Mouse (Mus musculus): ENCODE results near the gene Hoxc10. TPM values are rescaled to one million over a fixed set of nuclear protein-coding genes. Genes with fewer than 3 reads are reported as not detected.

The Hoxc10 gene
- polyA plus RNA-seq, 1 experiment from 2014 or later, result not detected

DNA sequence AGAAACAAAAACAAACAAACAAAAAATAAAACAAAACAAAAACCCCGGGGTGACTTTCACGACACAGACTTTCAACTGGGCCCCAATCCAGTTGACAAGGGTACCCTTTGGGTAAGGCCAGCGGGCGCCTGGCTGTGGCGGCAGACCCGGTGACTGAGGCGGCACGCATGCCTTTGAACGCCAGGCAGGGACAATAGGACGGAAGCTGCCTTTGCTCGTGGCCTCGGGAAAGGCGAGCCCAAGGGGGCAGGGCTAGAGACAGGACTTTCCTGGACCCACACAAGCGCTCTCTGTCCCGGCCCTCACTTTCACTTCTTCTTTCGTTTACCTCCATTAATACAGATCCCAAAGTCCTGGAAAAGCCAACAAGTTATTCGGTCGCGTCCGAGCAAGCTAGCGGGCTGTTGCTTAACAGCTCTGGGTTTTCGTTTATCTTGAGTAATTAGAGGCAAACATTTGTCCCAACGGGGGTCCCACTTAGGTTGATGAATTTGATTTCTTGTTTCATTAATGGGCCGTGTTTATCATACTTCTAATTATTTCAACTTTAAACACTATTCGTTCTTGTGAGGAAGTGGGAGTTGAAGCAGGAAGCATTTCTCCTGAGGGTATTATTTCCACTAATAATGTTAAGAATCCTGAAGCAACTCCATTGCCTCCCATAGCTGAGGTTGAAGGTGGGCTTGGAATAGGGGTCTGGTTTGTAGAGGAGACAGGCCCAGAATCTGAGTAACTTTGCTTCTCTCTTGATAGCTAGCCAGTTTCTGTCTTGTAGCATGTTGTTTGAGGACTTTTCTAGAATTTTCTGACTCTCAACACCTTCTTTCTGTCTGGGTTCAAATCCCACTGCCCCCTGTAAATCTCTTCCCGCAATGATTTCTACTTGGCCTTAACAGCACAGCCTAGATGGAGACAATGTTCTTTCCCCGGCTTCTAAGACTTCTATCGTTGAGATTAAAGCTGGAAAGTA, 2.6 kb upstream of the Hoxc10 start:
- Histone ChIP-seq H3K27ac (replicated peaks) (no peak overlapping the region), H3K4me3 (no peak overlapping the region)

DNA sequence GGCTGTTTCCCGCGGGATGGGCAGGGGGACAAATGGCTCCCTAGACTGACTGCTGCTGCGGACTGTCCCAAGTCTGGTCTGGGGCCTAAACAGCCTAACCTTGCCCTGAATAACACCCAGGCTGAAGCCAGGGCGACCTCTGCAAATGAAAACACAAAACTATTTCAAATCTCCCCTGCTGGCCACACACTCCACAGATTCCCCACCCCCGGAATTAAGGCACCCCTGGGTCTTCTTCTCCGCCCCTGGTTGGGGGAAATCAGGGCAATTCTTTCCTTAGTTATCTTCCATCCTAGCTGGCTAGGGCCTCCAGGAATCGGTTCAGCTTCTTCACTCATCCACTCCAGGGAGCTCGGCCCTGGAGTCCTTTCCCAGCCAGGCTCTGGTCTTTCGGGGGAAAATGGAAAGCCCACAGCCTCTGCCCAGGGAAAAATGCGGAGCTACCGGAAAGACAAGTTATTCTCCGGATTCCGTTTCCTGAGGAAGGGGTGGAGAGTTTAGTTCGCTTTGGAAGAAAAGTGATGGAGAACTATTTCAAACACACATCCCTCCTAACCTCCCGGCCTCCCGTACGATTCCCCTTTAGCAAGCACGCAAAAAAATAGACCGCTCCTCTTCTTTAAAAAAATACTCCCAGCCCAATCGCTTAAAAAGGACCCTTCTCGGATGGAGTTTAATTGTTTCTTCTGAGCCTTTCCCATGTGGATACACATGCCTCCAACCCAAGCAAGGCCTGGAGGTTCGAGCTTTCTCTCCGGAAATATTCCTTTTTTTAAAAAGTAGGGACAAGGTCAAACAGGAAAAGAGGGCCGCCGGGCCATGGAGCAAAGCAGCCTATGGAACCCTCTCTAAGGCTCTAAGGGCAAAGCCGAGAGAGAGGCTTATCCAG, 1.3 kb upstream of the Hoxc10 start:
- 4% methylated on average over 26 of the region's 26 CpGs for WGBS
- Histone ChIP-seq H3K36me3 (no peaks in the 10 kb centered on the region), H3K9ac (no peak overlapping the region), H3K4me3 (no peak overlapping the region), H3K27me3 (peaks cover 95% of the 10 kb centered on the region), H3K9me3 (no peaks in the 10 kb centered on the region), H3K4me1 (replicated peaks) (no peaks in the 10 kb centered on the region), H3K27ac (replicated peaks) (no peak overlapping the region), H3K4me2 (no peak overlapping the region)
- ATAC-seq (ENCODE audit: low FRiP score, low read depth), result no peak

More for the DNA sequence above, 2.6 kb upstream of the Hoxc10 start:
- Histone ChIP-seq H3K27me3 (peaks cover 92% of the 10 kb centered on the region), H3K9ac (no peak overlapping the region), H3K4me1 (replicated peaks) (no peaks in the 10 kb centered on the region), H3K4me2 (no peak overlapping the region), H3K36me3 (no peaks in the 10 kb centered on the region), H3K9me3 (no peaks in the 10 kb centered on the region)
- WGBS, result 2% methylated on average over 28 of the region's 28 CpGs
- ATAC-seq (ENCODE audit: low FRiP score, low read depth), result no peak

DNA sequence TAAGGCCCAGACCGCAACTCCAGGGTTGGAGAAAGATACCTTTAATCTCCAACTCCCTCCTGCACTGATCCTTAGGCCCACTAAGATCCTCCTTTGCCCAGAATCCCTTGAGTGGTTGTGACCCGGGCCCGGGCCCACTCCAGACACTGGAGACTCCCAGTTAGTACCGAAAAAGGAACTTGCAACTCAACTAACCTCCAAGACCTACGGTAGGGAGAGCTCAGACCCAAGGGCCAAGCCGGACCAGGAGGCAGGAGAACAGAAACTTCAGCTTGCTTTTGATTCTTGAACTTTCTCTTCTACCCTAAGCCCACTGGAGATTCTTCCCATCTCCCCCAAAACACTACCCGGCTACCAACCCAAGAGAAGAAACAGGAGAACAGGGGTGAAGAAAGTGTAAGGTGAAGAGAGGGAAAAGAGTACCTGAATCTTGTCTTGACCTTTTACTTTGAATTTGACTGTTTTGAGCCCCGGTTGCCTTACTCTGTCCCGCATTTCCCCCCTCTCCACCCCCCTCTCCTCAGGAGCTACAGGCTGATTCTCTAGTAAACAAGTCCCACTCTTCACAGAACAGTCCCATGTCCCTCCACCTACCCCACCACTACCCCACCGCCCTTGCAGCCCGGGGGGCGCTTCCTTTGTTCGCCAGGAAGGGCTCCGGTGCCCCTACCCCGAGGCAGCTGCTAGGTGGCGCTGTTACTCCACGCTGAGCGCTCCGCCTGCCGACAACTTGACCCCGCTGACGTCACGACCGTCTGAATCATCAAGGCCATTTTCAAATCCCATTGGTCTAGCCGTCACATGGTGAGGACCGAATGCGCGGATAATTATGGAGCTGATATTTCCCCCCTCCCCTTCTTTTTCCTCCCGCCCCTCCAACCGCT, 462 bp upstream of the Hoxc10 start:
- H3K4me3 ChIP-seq, result 0 out of 2 replicates have a peak overlapping the region, but pooled peaks have one; percentile 2
- H3K27me3 ChIP-seq, result peaks cover 96% of the 10 kb centered on the region
- peak overlapping the region; percentile 18; the same call in 1 of the 2 replicates for H3K4me2 ChIP-seq
- ATAC-seq (ENCODE audit: low FRiP score, low read depth), result no peak
- H3K4me1 ChIP-seq (replicated peaks), result no peaks in the 10 kb centered on the region
- H3K36me3 ChIP-seq, result no peaks in the 10 kb centered on the region
- H3K27ac ChIP-seq (replicated peaks), result no peak overlapping the region
- WGBS, result 3% methylated on average over 29 of the region's 30 CpGs
- no peak overlapping the region for H3K9ac ChIP-seq
- H3K9me3 ChIP-seq, result no peaks in the 10 kb centered on the region

DNA sequence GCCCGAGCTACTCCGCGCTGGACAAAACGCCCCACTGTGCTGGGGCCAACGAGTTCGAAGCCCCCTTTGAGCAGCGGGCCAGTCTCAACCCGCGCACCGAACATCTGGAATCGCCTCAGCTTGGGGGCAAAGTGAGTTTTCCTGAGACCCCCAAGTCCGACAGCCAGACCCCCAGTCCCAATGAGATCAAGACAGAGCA, 615 bp downstream of the Hoxc10 start, which contains the start of gene Hoxc5:
Gene Hoxc5 (plus strand): TSS at position 132 of the 199 bp plus-strand sequence.
- H3K4me3 ChIP-seq, result 0 out of 2 replicates have a peak within 1 kb of the TSS, but pooled peaks have one; percentile 2
- peak within 1 kb of the TSS; percentile 18; the same call in 1 of the 2 replicates for H3K4me2 ChIP-seq
- no peak for ATAC-seq (ENCODE audit: low FRiP score, low read depth)
- peaks cover 97% of the 10 kb centered on the region for H3K27me3 ChIP-seq
- WGBS, result 3% methylated on average over 12 of the region's 12 CpGs
- no peak within 1 kb of the TSS for H3K27ac ChIP-seq (replicated peaks)
- no peaks in the 10 kb centered on the region for H3K9me3 ChIP-seq
- no peak within 1 kb of the TSS for H3K9ac ChIP-seq
- H3K4me1 ChIP-seq (replicated peaks), result no peaks in the 10 kb centered on the region
- no peaks in the 10 kb centered on the region for H3K36me3 ChIP-seq

- no peak overlapping the region for H3K4me3 ChIP-seq
- 3% methylated on average over 34 of the region's 34 CpGs for WGBS
Observed at GRCm38 (mm10) chr15:102967511-102968397, 1.2 kb downstream of the Hoxc10 start.

DNA sequence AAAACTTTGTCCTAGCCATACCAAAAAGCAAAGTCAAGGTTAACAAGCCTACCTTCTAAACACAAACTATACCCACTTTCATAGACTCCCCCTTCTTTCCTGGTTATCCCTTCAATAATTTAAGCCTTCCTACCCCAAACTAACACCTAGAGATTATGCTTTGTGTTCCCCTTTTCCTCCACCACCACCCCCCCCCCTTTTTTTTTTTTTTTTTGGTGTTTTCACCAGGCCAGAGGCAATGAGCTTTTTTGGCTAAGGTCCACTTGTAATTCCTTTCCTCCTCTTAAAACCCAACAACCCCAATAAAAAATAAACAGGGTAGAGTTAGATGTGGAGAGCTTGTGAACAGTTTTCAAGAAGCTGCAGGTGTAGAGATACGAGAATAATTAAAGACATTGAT, 2.7 kb downstream of the Hoxc10 start:
- no peak overlapping the region for H3K9ac ChIP-seq
- no peaks in the 10 kb centered on the region for H3K36me3 ChIP-seq
- H3K9me3 ChIP-seq, result no peaks in the 10 kb centered on the region
- no peak overlapping the region for H3K27ac ChIP-seq (replicated peaks)
- H3K4me2 ChIP-seq, result no peak overlapping the region
- no peak for ATAC-seq (ENCODE audit: low FRiP score, low read depth)
- no peak overlapping the region for H3K4me3 ChIP-seq
- no peaks in the 10 kb centered on the region for H3K4me1 ChIP-seq (replicated peaks)
- 28% methylated on average over 1 of the region's 1 CpGs for WGBS
- peaks cover 97% of the 10 kb centered on the region for H3K27me3 ChIP-seq

More at GRCm38 (mm10) chr15:102967511-102968397, 1.2 kb downstream of the Hoxc10 start:
- no peak overlapping the region for H3K27ac ChIP-seq (replicated peaks)
- peaks cover 97% of the 10 kb centered on the region for H3K27me3 ChIP-seq
- ATAC-seq (ENCODE audit: low FRiP score, low read depth), result no peak
- no peak overlapping the region for H3K4me2 ChIP-seq
- no peaks in the 10 kb centered on the region for H3K36me3 ChIP-seq
- no peak overlapping the region for H3K9ac ChIP-seq
- H3K4me1 ChIP-seq (replicated peaks), result no peaks in the 10 kb centered on the region
- H3K9me3 ChIP-seq, result no peaks in the 10 kb centered on the region

GRCm38 (mm10) chr15:102970740-102971139, 4.1 kb downstream of the Hoxc10 start:
- no peaks in the 10 kb centered on the region for H3K4me1 ChIP-seq (replicated peaks)
- no peak overlapping the region for H3K4me2 ChIP-seq
- peaks cover 95% of the 10 kb centered on the region for H3K27me3 ChIP-seq
- ATAC-seq (ENCODE audit: low FRiP score, low read depth), result no peak
- no peaks in the 10 kb centered on the region for H3K36me3 ChIP-seq
- no peak overlapping the region for H3K27ac ChIP-seq (replicated peaks)
- 2% methylated on average over 12 of the region's 12 CpGs for WGBS
- no peaks in the 10 kb centered on the region for H3K9me3 ChIP-seq
- no peak overlapping the region for H3K4me3 ChIP-seq
- no peak overlapping the region for H3K9ac ChIP-seq

DNA sequence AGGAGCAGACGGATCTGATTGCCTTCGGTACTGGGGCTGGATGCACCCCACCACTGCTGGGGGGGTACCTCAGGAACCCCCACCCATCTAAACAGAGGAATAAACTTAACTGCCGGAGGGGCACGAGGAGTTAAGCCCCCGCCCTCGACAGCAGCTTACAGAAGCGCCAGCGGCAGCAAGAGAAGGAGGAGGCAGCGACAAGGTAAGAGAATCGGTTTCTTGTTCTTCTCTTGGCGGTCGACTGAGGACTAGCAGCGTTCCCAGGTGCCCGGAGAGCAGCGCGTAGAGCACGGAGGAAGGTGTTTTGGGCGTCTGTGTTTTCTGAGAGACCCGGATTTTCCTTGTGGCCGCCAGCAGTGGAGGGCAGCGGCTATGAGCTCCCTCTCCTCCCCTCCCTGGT, 5.7 kb downstream of the Hoxc10 start:
- H3K9ac ChIP-seq, result no peak overlapping the region

GRCm38 (mm10) chr15:102972753-102973152, 6.2 kb downstream of the Hoxc10 start:
- peaks cover 88% of the 10 kb centered on the region for H3K27me3 ChIP-seq

More for the DNA sequence above, 5.7 kb downstream of the Hoxc10 start:
- Histone ChIP-seq H3K4me3 (no peak overlapping the region), H3K36me3 (no peaks in the 10 kb centered on the region), H3K4me2 (no peak overlapping the region), H3K27me3 (peaks cover 88% of the 10 kb centered on the region), H3K4me1 (replicated peaks) (no peaks in the 10 kb centered on the region), H3K27ac (replicated peaks) (no peak overlapping the region), H3K9me3 (no peaks in the 10 kb centered on the region)
- ATAC-seq (ENCODE audit: low FRiP score, low read depth), result no peak
- under 1% methylated on average over 21 of the region's 21 CpGs for WGBS

GRCm38 (mm10) chr15:102975034-102975433, 8.4 kb downstream of the Hoxc10 start:
- Histone ChIP-seq H3K9ac (no peak overlapping the region), H3K27me3 (peaks cover 90% of the 10 kb centered on the region), H3K4me2 (no peak overlapping the region), H3K4me1 (replicated peaks) (no peaks in the 10 kb centered on the region), H3K36me3 (no peaks in the 10 kb centered on the region), H3K4me3 (no peak overlapping the region), H3K9me3 (no peaks in the 10 kb centered on the region), H3K27ac (replicated peaks) (no peak overlapping the region)
- 7% methylated on average over 7 of the region's 7 CpGs for WGBS
- ATAC-seq (ENCODE audit: low FRiP score, low read depth), result no peak

More at GRCm38 (mm10) chr15:102972753-102973152, 6.2 kb downstream of the Hoxc10 start:
- Histone ChIP-seq H3K4me3 (no peak overlapping the region), H3K4me1 (replicated peaks) (no peaks in the 10 kb centered on the region), H3K36me3 (no peaks in the 10 kb centered on the region), H3K4me2 (no peak overlapping the region), H3K9me3 (no peaks in the 10 kb centered on the region), H3K27ac (replicated peaks) (no peak overlapping the region), H3K9ac (no peak overlapping the region)
- WGBS, result 2% methylated on average over 6 of the region's 6 CpGs
- ATAC-seq (ENCODE audit: low FRiP score, low read depth), result no peak
